Mouse (Mus musculus) neural tube, embryonic 11.5 days (tissue): ENCODE measurements around the gene Tnxb. TPM values are rescaled to one million over a fixed set of nuclear protein-coding genes. Genes with fewer than 3 reads are reported as not detected.
"Not testable (repeated sequence)": the region's sequence is repeated elsewhere in the genome, so short reads cannot be mapped to it uniquely, and the experiment has no call there.

ENCODE experiments used
- ATAC-seq: fragments of 200-750 bp; cut with Nextera tagmentation; 2 replicates; pipeline ENCODE4 v1.8.0; 2017; ENCODE audit warnings: moderate number of reproducible peaks, mild to moderate bottlenecking, moderate TSS enrichment, moderate library complexity; ENCODE audit not compliant: insufficient read depth, low FRiP score, low TSS enrichment
- DNase-seq: peaks from one replicate; pipeline ENCODE4 v3.0.0-alpha.2; 2015; ENCODE audit warnings: low spot score
- H3K27ac ChIP-seq: fragments of 300-500 bp; sonication (generic); 2 replicates; pipeline ENCODE4 v1.5.1; 2014; ENCODE audit warnings: low read depth, mild to moderate bottlenecking, low read length
- H3K27me3 ChIP-seq: fragments of 300-500 bp; sonication (generic); 2 replicates; pipeline ENCODE4 v1.6.1; 2014; ENCODE audit warnings: mild to moderate bottlenecking, low read length, mixed read lengths; ENCODE audit not compliant: control insufficient read depth, insufficient read depth
- H3K36me3 ChIP-seq: fragments of 300-500 bp; sonication (generic); 2 replicates; pipeline ENCODE4 v1.6.1; 2014; ENCODE audit warnings: mild to moderate bottlenecking, low read length, moderate library complexity, mixed read lengths; ENCODE audit not compliant: control insufficient read depth, insufficient read depth
- H3K4me1 ChIP-seq: fragments of 300-500 bp; sonication (generic); 2 replicates; pipeline ENCODE4 v1.6.1; 2014; ENCODE audit warnings: low read length, mixed read lengths; ENCODE audit not compliant: control insufficient read depth, insufficient read depth
- H3K4me2 ChIP-seq: fragments of 300-500 bp; sonication (generic); 2 replicates; pipeline ENCODE4 v1.6.1; 2014; ENCODE audit warnings: low read depth, mild to moderate bottlenecking, moderate library complexity
- H3K4me3 ChIP-seq: fragments of 300-500 bp; sonication (generic); 2 replicates; pipeline ENCODE4 v1.5.1; 2014; ENCODE audit warnings: low read depth, low read length
- H3K9ac ChIP-seq: fragments of 300-500 bp; sonication (generic); 2 replicates; pipeline ENCODE4 v1.6.1; 2014; ENCODE audit warnings: mild to moderate bottlenecking, low read length
- H3K9me3 ChIP-seq: fragments of 300-500 bp; sonication (generic); 2 replicates; pipeline ENCODE4 v1.6.1; 2016; ENCODE audit warnings: low read length; ENCODE audit not compliant: control insufficient read depth
- WGBS: fragments of 180-500 bp; shearing (Covaris S2); extraction: QIAGEN DNeasy Blood & Tissue Kit; methylation state at CpG from one replicate; pipeline ENCODE4 v1.1.7; 2014; 5-methylcytosine and 5-hydroxymethylcytosine counted together
- polyA plus RNA-seq: library from polyadenylated mRNA; unstranded; fragments of >200 nt; fragmentation: Nextera tagmentation; extraction: Ambion mirVana; gene quantifications from 2 replicates; pipeline ENCODE4 v1.2.1, GENCODE M21; 2014

The Tnxb gene
- polyA plus RNA-seq, 1 experiment from 2014 or later: 0.03 TPM

DNA sequence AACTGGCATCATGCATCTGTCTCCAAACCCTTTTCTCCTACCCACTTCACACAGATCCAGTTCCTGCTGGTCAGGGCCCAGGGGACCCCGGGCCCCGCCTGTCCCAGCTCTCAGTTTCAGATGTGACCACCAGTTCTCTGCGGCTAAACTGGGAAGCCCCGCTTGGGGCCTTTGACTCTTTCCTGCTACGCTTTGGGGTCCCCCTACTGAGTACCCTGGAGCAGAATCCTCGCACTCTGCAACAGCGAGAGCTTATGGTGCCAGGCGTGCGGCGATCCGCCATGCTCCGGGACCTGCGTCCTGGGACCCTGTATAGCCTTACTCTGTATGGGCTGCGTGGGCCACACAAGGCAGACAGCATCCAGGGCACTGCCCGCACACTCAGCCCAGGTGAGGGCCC lies 45.9 kb downstream of the Tnxb start:
- Histone ChIP-seq H3K4me3 (no peak overlapping the region), H3K36me3 (no peaks in the 10 kb centered on the region), H3K27me3 (no peaks in the 10 kb centered on the region), H3K9me3 (no peaks in the 10 kb centered on the region), H3K9ac (no peak overlapping the region), H3K4me1 (no peaks in the 10 kb centered on the region), H3K27ac (no peak overlapping the region), H3K4me2 (no peak overlapping the region)
- DNase-seq (no peak), ATAC-seq (no peak)
- WGBS: 89% methylated on average over 15 of the region's 15 CpGs

- Histone ChIP-seq H3K9me3 (no peaks in the 10 kb centered on the region), H3K27me3 (no peaks in the 10 kb centered on the region), H3K36me3 (no peaks in the 10 kb centered on the region), H3K4me3 (no peak overlapping the region), H3K9ac (no peak overlapping the region), H3K4me1 (no peaks in the 10 kb centered on the region), H3K4me2 (no peak overlapping the region), H3K27ac (no peak overlapping the region)
- ATAC-seq (no peak), DNase-seq (no peak)
- 80% methylated on average over 11 of the region's 11 CpGs for WGBS
These were observed 47.1 kb downstream of the Tnxb start for GRCm38 (mm10) chr17:34717401-34717800.

DNA sequence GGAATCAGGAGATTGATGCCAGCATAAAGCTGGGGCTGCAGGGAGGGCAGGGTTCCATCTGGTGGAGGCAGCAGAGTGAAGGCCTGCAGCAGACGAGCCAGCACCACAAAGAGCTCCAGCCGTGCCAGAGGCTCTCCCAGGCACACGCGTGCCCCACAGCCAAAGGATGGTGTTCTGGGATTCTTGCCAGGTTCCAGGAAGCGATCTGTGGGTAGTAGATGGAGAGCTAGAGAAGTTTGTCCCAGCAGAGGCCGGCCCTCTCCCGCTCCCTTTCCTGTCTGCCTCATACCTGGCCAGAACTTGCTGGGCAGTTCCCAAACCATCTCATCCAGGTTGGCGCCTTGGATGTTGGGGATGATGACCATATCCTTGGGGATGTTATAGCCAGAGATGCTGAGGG lies 49.6 kb downstream of the Tnxb start:
- H3K4me3 ChIP-seq, H3K9me3 ChIP-seq, H3K36me3 ChIP-seq, H3K27me3 ChIP-seq, DNase-seq, H3K4me1 ChIP-seq, H3K4me2 ChIP-seq, ATAC-seq, H3K27ac ChIP-seq, H3K9ac ChIP-seq: not testable (repeated sequence)
- 83% methylated on average over 8 of the region's 8 CpGs for WGBS

- H3K27ac ChIP-seq, H3K4me2 ChIP-seq, H3K9me3 ChIP-seq, H3K27me3 ChIP-seq, H3K9ac ChIP-seq, DNase-seq, H3K36me3 ChIP-seq, H3K4me3 ChIP-seq, H3K4me1 ChIP-seq, ATAC-seq: not testable (repeated sequence)
- 96% methylated on average over 2 of the region's 4 CpGs for WGBS
These were observed 51.9 kb downstream of the Tnxb start for GRCm38 (mm10) chr17:34722238-34722637.

DNA sequence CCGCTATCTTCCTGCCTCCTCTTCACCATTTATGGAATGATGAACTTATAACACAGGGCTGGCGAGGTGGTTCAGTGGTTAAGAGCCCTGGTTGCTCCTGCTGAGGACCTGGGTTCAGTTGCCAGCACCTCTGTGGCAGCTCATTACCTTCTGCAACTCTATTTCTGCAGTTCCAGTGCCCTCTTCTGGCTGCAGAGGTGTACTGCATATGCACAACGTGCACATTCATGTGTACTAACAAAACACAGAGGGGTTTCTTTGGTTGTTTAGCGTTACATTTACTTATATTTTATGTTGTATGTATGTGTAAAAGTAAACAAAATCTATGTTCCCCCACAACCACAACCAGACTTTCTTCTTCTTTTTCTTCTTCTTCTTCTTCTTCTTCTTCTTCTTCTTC lies 52.7 kb downstream of the Tnxb start:
- ATAC-seq (no peak), DNase-seq (no peak)
- H3K4me3 ChIP-seq: no peak overlapping the region
- 72% methylated on average over 4 of the region's 4 CpGs for WGBS
- no peaks in the 10 kb centered on the region for H3K27me3 ChIP-seq
- H3K9me3 ChIP-seq: no peaks in the 10 kb centered on the region
- no peak overlapping the region for H3K9ac ChIP-seq
- H3K27ac ChIP-seq: no peak overlapping the region
- H3K36me3 ChIP-seq: no peaks in the 10 kb centered on the region
- H3K4me2 ChIP-seq: no peak overlapping the region
- no peaks in the 10 kb centered on the region for H3K4me1 ChIP-seq

GRCm38 (mm10) chr17:34727887-34728286 lies 57.6 kb downstream of the Tnxb start:
- no peak overlapping the region for H3K9ac ChIP-seq
- no peak overlapping the region for H3K27ac ChIP-seq
- ATAC-seq: no peak
- H3K4me3 ChIP-seq: no peak overlapping the region
- no peaks in the 10 kb centered on the region for H3K4me1 ChIP-seq
- no peaks in the 10 kb centered on the region for H3K27me3 ChIP-seq
- H3K4me2 ChIP-seq: no peak overlapping the region
- no peaks in the 10 kb centered on the region for H3K9me3 ChIP-seq
- H3K36me3 ChIP-seq: no peaks in the 10 kb centered on the region
- DNase-seq: no peak
- WGBS: 89% methylated on average over 2 of the region's 2 CpGs

DNA sequence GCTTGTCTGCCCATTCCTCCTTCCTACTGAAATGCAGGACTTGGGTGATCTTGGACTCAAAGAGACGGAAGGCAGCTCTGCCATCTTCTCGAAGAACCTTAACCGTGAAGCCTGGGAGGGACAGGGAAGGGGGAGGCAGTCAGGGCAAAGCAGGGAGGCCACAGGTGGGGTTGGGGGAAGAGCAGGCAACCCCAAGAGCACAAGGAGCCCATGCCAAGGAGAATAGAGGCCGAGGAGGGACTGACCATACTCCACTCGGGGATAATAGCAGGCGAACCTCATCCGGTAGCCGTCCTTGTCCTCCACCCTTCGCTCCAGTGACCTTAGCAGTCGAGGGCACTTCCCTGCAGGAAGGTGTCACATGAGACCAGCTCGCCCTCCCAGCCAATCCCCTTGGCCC lies 58.8 kb downstream of the Tnxb start:
- H3K4me2 ChIP-seq, H3K4me1 ChIP-seq, H3K9me3 ChIP-seq, H3K27ac ChIP-seq, DNase-seq, H3K4me3 ChIP-seq, H3K9ac ChIP-seq, ATAC-seq, H3K36me3 ChIP-seq, H3K27me3 ChIP-seq: not testable (repeated sequence)
- 81% methylated on average over 11 of the region's 11 CpGs for WGBS

DNA sequence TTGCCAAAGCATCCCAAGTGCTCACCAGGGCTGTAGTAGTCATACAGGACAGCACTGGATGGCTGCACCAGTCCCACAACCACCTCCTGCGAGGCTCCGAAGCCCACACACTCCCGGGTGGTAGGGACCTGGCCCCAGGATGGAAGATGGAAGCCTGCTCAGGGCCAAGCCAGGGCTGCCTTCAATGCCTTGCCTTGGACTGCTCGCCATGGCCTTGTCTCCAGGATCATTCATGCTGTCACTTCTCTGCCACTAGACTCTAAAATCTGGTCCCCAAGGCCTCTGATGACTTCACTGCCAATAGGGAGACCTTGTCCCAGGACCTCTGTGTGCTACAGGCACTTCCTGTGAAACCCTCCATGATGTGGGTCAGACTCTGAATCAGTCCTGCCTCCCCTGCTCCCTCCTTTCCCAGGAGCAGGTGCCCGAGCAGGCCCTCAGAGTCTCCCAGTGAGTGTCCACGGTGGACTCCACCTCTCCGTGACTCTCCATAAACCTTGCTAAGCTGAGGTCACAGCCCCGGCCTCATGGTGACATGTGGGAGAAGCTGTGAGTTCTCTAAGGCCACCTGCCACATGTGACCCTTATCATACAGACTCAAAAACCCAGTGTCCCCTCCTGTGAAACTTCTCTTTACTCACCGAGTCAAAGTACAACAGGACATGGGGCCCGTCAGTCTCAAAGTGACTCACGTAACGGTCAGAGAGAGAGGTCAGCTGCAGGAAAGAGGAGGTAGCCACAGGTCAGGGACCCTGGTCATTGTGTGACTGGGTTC lies 59.6 kb downstream of the Tnxb start:
- H3K4me2 ChIP-seq, H3K9ac ChIP-seq, H3K27me3 ChIP-seq, H3K4me3 ChIP-seq, H3K36me3 ChIP-seq, H3K9me3 ChIP-seq, H3K4me1 ChIP-seq, ATAC-seq, DNase-seq, H3K27ac ChIP-seq: not testable (repeated sequence)
- 84% methylated on average over 12 of the region's 12 CpGs for WGBS

- ATAC-seq: not testable (repeated sequence)
These were observed 67.1 kb downstream of the Tnxb start for GRCm38 (mm10) chr17:34737466-34737865.

More at GRCm38 (mm10) chr17:34737466-34737865, 67.1 kb downstream of the Tnxb start:
- not testable (repeated sequence) for H3K4me2 ChIP-seq, H3K36me3 ChIP-seq, H3K9me3 ChIP-seq, H3K9ac ChIP-seq, H3K4me1 ChIP-seq, H3K27me3 ChIP-seq, H3K4me3 ChIP-seq, DNase-seq, H3K27ac ChIP-seq
- 71% methylated on average over 5 of the region's 5 CpGs for WGBS
